Mouse (Mus musculus): ENCODE data around the gene Mettl18.
"Not testable (repeated sequence)": the region's sequence is repeated elsewhere in the genome, so short reads cannot be mapped to it uniquely, and the experiment has no call there.

The Mettl18 gene

DNA sequence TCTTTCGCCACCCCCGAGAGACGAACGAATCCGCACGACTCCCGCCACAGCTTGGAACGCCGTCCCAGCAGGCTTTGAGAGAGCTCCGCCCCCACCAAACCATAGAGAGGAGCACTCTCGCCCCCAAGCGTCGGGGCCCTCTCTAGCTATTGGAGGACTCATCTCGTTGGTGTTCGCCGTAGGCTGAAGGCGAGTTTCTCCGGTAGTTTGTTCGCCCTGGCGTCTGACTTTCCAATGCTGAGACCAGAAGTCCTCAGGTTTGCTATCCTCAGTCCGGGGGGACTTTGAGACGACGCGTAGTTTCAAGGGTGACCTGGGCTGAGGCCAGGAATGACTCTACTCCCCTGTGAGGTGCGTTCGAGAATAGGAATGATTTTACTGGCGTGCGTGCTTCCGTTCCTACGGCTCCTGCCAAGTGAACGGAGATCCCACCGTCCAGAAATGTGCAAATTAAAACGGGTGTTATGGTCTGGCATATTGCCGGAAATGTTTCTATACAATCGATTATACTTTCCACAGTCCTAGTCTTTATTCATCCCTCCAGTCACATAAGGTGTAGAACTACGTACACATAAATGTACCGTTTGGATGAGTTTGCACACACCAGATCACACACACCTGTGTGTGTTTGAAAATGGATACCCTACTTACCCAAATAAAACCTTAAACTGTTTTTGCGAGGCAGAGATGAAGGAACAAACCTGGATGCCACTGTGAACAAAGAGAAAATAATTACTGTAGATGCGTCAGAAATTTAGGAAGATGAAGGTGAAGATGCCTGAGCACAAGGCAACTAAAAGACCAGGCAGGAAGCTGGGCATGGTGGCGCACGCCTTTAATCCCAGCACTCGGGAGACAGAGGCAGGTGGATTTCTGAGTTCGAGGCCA, at the start of gene Mettl18, which contains the start of gene BC055324:
Mettl18 (plus strand) TSS at position 169 of the 888 bp plus-strand sequence.
BC055324 (minus strand) TSS at position 76 of the 888 bp plus-strand sequence.
- DNase-seq (ENCODE audit: low spot score) = peak; percentile 87

DNA sequence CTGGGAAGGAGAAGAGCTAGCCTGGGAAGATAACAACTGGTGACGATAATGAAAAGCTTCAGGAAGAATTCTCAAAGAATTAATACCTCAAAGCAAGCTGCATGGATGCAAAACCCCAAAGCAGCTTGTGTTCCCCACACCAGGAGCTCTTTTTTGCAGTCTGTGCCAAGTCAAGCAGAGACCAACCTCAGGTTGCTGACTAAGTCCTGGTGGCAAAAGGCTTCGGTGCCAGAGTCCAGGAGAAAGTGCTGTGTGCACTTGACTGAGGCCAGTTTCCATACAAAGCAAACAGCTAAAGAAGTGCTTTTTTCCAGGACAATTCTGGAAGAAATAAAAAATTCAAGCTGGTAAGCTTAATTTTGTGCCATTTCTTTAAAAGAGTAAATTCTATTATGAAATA, 41.3 kb upstream of the Mettl18 start:
- DNase-seq (ENCODE audit: low spot score) = no peak

DNA sequence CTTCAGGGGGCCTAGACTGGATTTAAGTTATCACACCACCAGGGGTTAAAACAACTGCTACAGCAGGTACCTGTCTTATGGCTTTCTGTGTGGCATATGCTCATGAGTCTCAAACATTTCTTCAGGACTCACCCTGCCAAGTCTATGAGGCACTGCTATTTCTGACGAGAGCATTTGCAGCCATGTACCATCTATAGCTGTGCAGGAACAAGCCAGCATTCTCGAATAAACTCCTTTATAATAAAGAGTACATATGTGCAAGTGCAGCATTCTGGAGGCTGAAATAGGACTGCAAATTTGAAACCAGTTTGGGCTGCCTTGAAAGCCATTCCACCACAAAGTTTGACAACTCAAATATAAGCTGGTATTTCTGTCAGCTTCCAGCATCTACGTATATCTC, 36.7 kb upstream of the Mettl18 start:
- DNase-seq (ENCODE audit: low spot score) = no peak

DNA sequence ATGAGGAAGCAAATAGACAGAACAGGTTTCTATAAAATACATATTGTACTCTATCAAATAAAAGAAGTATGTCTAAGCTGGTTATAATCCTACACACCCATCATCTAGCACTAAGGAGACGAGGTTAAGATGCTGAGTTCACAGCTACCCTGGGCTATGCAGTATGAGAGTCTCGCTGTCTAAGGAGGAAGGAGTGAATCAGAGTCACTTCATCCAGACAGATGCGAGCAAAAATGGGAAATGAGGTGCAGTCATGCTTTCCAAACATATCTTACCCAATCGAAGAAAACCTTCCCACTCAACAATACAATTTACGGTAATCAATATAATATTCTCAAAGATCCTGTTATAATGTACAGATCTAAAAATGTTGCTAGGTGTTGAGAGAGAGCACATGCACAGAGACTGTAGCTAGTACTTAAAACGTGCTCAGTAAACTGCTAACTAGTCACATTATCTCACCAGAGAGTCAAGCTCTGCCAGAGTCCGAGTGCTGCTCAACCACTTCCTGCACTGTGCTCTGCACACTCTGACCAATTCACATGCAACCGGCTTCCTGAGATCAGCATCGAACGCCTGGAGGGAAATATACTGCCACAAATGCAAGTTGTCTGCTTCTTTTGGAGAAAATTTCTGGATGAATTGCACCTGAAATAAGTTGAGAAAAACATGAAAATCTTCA, 30.5 kb upstream of the Mettl18 start:
- DNase-seq (ENCODE audit: low spot score) = no peak

DNA sequence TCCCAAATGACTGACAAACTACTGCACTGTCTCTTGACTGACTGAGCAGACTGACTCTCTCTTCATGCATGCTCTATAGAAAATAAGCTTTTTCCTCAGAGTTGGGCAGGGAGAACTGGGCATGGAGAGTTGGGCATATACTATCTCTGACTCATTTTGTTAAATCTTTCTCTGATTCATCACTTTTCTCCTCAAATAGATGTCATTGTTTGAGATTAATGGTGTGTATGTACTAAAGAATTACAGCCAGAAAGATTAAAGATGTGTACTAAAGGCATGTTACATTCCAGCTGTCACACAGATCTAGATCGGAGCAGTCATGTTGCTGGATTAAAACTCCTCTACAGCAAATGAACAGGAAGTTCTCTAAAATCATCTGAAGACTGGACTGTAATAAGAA, 20.2 kb upstream of the Mettl18 start:
- DNase-seq (ENCODE audit: low spot score) = no peak

DNA sequence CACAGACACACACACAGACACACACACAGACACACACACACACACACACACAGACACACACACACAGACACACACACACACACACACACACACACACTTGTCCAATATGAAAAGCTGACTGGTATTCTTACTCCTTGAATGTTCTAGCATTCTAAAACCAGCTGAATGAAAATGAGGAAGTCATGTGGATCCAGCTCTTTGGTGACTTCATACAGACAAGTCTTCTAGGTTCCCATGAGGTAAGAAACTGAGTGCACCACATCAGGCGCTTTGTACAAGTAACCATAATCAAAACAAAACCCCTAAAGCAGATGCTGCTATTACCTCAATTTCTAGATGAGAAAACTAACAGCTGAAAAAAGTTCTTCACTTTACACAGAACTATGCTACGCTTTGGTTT, 19.6 kb upstream of the Mettl18 start:
- no peak for DNase-seq (ENCODE audit: low spot score)

DNA sequence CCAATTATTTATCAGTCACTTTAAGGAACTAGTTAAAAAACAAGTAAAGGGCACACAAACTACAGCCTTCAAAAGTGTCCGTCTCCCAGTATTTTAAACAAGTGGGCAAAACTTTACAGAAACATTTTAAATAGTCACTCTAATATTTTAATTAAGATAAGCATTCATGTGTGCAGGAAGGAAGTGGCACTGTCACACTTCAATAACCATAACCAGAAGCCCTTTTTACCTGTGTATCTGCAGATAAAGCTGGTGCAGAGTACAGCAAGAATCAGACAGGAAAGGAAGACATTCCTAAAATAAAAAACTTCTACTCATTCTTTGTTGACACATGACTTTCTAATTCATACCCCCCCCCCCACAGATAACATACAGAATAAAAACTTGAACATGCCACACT, 18.2 kb upstream of the Mettl18 start:
- no peak for DNase-seq (ENCODE audit: low spot score)

DNA sequence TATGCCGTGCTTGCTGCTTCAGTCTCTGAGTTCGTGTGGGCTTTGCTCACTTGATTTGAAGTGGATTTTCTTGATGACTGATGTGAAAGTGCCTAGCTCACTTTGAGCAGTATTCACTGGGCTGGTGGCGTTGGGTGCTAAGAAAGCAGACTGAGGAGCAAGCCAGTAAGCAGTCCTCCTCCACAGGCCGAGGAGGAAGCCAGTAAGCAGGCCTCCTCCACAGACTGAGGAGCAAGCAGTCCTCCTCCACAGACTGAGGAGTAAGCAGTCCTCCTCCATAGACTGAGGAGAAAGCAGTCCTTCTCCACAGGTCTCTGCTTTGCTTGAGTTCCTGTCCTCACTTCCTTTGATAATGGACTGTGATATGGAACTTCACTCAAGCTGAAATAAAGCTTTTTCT, 2.3 kb upstream of the Mettl18 start:
- no peak for DNase-seq (ENCODE audit: low spot score)

DNA sequence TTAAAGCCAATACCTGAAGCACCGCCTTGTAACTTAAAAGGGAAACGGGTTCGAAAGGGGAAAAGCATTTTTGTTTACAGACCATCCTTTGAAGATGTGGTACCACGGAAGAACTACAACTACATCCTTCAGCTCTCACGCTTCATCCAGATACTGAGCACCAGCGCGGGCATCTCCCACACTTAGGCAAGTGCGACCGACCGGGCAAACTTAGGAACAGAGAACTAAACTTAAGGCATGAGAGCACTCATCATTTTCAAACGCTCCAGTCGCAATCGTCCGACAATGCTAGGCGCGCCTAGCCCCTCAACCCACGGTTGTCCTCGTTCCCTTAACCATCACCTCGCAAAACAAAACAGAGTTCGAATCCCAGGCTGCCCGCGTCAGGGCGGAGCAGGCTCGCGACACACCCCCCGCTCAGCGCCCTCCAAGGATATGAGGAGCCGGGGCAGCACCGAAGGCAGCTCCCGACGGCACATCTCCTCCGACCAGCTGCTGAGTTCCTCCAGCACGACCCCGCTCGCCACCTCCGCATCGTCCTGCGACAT, 442 bp upstream of the Mettl18 start:
- DNase-seq (ENCODE audit: low spot score) = no peak

DNA sequence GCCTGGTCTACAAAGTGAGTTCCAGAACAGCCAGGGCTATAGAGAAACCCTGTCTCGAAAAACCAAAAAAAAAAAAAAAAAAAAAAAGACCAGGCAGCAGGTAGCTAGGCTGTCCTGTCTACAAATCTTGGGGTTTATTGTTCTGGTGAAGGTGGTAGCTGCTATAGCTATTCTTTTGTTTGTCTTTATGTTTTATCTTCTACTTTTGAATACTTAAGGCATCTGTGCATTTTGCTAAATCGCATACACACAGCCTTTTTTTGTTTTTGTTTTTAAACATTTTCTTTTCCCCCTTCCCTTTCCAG, 872 bp downstream of the Mettl18 start:
- no peak for DNase-seq (ENCODE audit: low spot score)

DNA sequence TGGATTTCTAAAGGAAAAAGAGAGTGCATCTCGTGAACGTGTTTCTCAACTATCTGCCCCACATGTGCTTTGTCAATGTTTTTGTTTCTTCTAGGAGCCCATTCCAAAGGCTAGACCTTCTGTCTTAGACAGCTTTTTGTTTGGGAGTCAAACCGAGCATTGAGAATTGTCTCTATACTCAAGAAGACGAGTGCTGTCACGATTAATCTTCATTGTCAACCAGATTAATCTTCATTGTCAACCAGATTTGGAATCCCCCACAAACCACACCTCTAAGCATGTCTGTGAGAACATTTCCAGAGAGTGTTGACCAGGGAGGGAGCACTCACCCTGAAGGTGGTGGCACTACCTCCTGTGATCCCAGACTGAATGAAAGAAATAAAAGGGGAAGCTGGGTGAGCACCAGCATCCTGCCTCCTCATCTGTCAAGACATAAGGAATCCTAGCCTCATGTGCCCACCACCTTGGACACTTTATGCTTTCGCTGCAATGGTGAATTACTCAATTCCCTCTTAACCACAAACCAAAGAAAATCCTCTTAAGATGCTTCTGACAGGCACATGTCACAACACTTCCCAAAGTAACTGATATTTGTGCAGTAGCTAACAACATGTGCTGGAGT, 7.3 kb downstream of the Mettl18 start:
- no peak for DNase-seq (ENCODE audit: low spot score)

DNA sequence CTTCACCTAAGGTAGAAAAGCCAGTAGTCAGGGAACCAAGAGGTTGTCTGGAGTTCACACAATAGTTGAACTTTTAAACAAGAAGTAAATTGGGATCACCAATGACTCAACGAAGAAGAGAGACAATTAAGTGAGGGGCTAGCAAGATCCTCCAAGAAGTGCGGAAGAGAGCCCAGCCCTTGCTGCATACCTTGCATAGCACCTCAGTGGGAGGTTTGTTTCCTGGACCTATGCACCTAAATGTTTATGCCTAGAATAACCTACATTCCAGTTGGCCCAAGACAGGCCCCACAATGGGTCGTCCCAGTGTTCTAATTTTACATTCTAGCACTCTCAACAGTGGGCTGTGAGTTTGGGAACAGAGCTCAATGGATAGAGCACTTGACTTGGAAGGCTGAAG, 9.6 kb downstream of the Mettl18 start:
- no peak for DNase-seq (ENCODE audit: low spot score)

DNA sequence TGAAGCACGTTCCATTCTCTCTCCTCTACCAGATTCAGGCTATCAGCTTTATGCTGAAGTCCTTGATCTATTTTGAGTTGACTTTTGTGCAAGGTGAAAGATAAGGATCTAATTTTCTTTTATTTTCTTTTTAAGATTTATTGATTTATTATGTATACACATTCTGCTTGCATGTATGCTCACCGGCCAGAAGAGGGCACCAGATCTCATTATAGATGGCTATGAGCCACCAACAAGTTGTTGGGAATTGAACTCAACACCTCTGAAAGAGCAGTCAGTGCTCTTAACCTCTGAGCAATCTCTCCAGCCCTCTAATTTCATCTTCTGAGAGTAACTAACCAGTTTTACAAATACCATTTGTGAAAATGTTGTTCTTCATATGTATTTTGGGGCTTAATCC, 14.5 kb downstream of the Mettl18 start:
- no peak for DNase-seq (ENCODE audit: low spot score)

DNA sequence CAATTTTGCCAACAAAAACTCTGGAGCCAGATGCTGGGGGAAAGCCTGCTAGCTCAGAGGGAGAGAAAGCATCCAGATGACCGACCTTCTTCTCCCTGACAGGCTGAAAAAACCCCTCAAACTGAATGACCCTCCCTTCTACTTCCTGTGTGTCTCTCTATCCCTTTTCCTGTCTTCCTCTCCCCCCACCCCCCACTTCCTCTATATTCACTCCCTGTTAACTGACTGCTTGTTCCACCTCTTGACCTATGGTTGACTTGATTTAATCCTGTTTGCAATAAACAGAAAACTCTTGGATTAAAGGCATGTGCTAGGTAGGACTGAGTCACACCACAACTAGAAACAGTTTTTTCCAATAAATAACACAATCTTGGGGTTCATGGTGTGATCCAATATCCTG, 19.9 kb downstream of the Mettl18 start:
- DNase-seq (ENCODE audit: low spot score) = no peak

DNA sequence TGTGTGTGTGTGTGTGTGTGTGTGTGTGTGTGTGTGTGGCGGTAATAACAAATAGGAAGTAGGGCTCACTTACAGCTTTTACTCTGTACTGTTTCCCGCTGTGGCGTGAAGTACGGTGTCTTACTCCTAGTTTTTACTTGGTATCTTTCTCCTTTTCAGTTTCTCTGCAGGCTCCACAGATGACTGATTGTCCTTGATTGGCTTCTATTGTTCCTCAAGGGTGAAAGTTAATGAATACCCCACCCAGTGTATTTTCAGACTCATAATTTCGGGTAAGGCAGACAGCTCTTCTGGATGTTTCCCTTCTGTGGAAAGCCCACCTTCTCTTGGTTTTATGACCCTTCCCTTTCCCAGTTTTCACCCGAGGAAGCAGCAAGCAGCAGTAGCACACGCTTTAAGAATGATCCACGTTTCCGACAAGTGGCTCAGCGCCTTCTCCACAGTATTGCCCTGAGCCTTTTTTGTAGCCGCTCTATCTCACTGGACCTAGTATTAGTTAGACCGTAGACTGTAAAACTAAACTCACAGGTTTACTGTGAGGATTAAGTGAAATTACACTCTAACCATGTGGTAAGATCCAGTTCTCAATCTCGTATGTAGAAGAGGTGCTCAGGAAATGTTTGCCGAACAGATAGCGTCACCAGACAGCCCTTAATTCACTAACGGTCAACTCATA, 23.7 kb downstream of the Mettl18 start:
- DNase-seq (ENCODE audit: low spot score) = no peak

DNA sequence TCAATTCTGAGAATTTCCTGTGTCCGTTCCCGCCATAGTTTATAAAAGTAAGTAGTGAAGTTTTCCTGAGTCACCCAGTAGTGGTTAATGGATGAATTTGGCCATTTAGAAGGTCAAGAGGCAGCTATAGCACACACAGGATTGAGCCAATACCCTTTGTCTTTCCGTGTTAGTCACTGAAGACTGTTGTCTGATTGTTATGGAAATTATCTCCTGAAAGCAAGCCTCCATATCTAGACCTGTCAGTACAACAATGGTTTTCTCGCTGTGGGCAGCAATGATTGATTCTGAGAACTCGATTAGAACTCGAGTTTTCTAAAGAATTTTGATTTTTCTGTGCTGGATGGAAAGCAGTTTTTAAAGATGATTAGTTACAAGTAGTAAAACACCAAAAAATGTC, 25.1 kb downstream of the Mettl18 start:
- DNase-seq (ENCODE audit: low spot score) = no peak

DNA sequence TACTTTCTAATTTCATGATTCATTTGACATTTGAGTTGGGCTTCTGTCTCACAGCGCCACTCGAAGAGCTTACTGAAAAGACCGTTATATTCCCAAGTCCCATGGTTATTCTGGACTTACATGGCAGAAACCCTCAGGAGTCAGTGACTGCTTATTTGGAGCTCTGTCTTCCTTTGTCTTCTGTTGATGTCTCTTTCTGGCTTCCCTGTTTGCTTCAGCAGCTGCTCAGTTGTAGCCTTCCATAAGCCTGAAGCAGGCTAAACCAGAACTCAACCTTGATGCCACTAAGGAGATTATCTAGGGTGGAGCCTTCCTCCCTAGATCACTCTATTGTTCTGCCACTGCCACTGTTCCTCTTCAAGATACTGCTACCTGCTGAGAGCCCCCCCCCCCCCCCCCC, 26.1 kb downstream of the Mettl18 start:
- DNase-seq (ENCODE audit: low spot score) = not testable (repeated sequence)

DNA sequence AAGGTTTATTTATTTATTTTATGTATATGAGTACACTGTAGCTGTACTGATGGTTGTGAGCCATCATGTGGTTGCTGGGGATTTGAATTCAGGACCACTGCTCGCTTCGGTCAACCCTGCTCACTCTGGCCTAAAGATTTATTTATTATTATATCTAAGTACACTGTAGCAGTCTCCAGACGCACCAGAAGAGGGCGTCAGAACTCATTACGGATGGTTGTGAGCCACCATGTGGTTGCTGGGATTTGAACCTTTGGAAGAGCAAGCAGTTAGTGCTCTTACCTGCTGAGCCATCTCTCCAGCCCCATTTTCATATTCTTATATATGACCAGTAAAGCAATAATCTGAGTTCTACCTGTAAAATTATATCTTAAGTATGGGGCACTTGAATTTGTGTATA, 27.4 kb downstream of the Mettl18 start:
- not testable (repeated sequence) for DNase-seq (ENCODE audit: low spot score)

DNA sequence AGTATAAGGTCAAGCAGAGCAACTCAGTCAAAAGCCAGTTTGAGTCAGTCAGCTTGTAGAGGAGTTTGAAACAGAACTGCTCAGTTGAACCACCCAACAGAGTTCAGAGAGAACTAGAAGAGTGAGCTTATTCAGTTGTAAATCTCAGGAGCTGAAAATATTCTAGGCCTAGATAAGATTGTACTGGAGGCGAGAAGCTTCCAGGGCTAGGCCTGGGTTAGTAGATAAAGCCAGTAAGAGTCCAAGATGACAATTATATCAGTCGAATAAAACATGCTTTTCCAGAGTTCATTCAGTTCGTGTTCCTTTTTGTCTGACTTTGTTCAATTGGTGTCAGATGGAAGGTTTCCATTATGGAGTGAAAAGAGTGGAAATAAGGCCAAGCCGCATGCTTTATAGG, 31.0 kb downstream of the Mettl18 start:
- no peak for DNase-seq (ENCODE audit: low spot score)

DNA sequence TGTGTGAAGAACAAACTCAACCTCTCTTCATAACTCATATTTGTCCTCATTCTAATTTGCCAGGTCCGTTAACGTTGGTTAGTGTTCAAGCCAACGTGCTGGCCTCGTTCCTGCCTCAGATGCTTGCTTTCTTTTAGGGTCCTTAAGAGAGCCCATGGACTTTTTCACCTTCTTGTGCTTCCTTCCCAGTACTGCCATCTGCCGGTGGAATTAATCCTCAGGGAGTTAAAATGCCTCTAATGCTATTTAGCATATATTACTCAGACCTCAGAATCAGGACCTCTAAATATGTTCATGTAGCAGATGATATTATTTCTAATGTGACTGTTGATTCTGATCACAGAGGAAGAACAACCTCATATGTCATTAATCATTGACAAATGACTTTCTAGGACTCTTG, 32.7 kb downstream of the Mettl18 start:
- no peak for DNase-seq (ENCODE audit: low spot score)

DNA sequence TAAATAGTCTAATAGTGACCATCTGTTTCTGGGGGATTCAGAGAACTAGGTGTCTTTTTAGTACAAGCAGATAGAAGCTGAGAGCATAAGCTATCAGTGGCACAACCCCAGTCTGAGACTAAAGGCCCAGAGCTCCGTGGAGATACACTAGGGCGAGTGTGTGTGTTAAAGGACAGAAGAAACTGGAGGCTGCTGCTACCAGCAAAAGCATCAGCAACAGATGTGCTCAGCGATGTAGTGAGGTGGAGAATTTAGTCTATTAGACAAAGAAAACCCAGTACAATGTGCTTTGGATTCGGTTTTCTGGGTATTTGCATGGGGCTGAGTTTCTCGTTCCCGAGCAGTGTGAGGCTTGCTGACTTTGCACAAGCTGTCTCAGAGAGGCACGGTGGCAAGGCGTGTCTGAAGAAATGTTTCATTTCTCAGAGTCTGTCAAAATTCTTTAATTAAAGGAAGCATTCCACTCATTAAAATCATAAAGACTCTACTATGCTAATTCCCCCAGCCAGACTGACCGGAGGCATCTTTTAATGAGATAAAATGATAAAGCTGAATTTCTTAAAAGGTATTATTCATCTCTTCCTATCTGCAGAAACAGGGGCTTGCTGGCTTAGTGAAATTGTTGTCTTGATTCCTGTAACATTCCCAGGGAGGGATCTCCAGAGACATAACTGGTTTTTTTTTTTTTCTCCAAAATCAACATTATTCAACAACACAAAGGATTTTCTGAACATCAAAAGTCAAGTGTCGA, 45.9 kb downstream of the Mettl18 start:
- DNase-seq (ENCODE audit: low spot score) = no peak

DNA sequence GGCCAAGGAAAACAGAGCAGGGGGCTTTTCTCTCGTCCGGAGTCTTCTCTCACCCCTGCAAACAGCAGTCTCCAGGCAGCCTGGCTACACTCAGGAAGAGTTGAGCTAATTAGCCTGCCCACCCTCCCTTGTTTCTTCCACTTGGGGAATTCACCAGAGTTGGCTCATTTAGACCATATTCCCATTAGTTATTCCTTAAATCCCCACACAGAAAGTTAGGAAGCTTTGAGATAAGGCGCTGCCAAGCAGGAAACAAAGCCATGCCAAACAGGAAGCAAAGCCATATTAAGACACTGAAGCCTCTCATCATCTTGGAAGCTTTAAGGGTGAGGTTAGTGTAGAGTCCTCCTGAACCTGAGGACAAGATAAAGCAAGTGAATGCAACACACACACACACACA, 48.9 kb downstream of the Mettl18 start:
- no peak for DNase-seq (ENCODE audit: low spot score)

All from ovary, postnatal 36 days (tissue).